Mouse (Mus musculus) spleen, postnatal 14 days (tissue): ENCODE measurements around the gene Adck2.

Source experiments
- DNase-seq, 2 experiments: peaks; one replicate each; pipeline ENCODE4 v3.0.0; 2021 to 2022; ENCODE audit warnings: low spot score in 2 of 2

Adck2 gene

DNA sequence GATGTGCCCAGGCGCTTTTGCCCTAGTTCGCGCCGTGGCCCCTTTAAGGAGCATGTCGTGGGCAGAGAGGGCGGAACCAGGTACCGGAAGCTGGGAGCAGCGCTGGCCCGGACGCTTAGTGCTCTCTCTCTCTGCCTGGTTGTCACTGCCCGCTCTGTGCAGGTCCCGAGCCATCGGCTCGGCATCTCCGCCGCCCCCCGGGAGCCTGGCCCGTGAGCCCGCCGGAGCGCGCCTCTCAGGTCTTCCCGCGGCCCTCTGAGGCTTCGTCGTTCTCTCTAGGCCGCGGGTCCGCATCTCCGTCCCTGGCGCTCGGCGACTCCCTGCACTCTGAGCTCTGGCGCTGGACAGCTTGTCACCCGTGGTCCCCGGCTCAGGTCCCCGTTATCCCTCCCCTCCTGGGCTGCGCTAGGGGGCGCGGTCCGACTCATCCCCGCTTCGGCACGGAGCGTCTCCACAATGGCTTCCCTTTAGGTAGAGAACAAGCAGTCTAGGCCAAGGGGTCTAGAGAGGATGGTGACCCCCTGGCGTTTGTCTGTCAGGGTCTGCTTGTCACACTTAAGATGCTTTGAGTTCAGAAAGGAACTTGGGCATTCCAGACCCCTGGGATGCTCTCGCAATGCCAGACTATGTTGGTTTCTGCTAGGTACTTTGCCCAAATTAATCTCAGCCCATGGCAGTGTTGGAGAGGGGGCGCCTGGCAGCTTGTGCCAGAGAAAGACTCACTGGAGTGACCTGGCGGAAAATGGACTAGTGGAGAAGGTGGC is at the start of gene Adck2:
Gene Adck2 (plus strand): TSS at position 83 of the 764 bp plus-strand sequence.
- peak; percentile 52 to 58 for DNase-seq

DNA sequence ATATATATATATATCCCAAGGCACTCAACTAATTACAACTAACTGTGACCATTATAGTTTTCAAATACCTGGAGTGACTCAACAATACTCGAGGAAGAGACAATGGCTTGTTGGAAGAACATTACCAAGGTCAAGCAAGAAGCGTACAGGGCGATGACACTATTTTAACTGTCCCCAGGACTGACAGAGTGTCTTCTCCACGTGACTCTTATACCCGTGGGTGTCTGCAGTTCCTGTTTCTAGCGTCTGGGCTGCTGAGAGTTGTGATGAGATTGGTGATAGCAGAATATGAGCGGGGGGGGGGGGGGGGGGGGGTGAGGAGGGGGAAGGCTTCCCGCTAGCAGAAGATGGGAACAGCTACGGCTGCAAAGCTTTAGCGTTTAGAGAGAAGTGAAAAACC is 46.9 kb upstream of the Adck2 start:
- no peak for DNase-seq

DNA sequence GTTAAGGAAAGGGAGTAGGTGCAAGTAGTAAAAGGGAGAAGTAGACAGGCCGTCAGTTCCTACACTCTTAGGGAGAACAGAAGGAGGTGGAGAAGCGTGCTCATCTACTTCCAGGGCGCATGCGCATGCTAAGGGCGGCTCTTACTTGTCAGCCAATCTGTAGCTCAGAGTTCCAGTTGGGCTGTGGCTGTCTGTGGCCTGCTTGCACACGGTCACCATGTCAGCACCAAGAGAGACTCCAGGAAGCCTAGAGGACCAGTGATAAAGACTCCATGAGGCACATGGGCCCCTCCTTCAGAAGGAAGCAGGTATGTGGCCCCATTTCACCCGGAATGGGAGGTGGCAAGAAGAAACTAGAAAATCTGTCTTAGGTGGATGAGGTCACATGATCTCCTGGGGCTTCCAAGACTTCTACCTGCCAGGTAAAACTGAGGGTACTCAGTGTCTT is 46.3 kb upstream of the Adck2 start:
- DNase-seq, result no peak

DNA sequence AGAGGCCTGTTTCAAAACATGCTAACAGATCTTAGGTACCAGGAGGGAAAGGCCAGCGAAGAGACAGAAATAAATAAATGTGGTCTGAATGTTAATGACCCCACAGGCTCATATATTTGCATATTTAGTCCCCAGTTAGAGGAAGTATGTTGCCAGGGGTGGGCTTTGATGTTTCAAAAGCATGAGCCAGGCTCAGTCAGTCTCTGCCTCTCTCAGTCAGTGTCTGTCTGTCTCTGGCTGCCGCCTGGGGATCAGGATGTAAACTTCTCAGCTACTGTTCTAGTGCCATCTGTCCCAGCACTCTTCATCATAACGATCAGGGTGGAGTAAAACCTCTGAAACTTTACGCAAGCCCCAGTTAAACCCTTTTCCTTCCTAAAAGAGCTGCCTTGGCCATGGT is 45.9 kb upstream of the Adck2 start:
- DNase-seq, result no peak

GRCm38 (mm10) chr6:39528671-39529535 is 44.8 kb upstream of the Adck2 start:
- DNase-seq, result no peak

- no peak for DNase-seq
Measured at GRCm38 (mm10) chr6:39534944-39535343, 38.7 kb upstream of the Adck2 start.

- DNase-seq, result no peak
Measured at GRCm38 (mm10) chr6:39536621-39537020, 37.1 kb upstream of the Adck2 start.

DNA sequence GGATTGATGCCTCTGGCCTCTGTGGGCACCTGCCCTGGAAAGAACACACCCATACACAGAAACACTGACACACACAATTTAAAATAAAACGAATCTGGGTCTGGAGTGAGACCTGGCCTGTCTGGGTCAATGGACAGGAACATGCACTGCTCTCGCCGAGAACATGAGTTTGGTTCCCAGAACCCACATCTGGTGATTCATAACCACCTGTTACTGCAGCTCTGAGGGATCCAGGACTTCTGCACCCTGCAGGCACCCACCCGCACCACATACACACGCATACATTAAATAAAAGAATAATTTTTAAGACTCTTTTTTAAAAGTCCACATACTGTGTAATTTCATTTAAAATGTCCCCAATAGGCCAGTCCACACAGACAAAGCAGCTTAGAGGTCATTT is 36.4 kb upstream of the Adck2 start:
- no peak for DNase-seq

- no peak for DNase-seq
Measured at GRCm38 (mm10) chr6:39538227-39538626, 35.4 kb upstream of the Adck2 start.

- no peak for DNase-seq
Measured at GRCm38 (mm10) chr6:39539679-39540155, 34.0 kb upstream of the Adck2 start.

DNA sequence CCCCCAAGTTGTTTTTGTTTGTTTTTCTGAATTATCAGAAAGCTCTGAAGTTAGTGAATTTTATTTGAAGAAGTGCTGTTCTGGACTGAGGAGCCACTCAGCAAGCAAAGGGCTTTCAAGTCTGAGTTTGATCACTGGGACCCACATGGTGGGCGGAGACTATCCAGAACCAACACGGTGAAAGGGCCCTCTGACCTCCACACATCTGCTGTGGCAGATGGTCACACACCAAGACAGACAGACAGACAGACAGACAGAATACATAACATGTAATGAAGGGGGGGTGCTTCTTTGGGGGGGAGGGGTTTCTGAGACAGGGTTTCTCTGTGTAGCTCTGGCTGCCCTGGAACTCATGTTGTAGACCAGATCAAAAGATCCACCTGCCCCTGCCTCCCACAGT is 33.1 kb upstream of the Adck2 start:
- no peak for DNase-seq

GRCm38 (mm10) chr6:39542631-39543597 is 30.8 kb upstream of the Adck2 start:
- no peak for DNase-seq

DNA sequence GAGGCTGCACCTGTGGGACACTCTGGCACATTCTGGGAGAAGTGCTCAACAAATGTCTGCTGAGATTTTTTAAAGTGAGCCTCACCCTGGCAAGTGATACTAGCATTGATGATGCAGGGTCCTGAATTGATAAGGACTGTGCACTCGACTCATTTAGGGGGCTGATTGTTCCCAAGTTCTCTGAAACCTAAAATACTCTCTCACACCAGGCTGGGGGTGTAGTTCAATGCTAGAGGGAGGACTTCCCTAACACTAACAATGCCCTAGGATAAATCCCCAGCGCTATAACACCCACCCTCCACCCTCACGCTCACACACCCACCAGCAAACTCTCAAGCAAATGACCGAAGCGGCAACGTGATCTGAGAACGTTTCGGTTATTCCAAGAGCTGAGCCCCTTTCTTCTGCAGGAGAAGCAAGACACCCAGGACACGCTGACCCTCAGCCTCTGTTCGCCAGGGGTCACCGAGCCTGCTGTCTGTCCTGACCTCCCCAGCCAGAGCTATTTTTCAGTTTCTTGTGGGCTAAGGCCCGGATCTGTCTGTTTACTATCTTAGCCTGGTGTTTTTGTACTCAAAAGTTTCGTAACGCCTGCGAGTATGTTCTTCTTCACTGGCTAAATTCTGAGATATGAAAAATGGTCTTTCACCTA is 29.8 kb upstream of the Adck2 start:
- DNase-seq, result no peak

DNA sequence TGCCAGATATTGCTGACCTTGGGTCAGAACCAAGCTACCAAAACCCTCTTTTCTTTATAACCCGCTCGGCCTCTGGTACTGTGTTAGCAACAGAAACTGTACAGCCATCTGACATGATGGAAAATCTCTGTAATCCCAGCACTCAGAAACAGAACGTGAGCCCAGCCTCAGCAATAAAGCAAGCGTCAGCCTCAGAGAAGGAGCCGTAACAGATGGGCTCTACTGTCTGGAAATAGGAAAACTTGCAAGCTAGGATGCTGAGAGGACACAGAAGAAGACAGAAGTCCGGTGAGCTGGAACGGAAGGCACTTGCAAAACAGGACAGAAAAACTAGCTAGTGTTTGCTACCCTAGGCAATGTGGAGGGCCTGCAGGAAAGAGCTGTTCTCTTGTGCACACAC is 28.2 kb upstream of the Adck2 start:
- no peak for DNase-seq

- no peak for DNase-seq
Measured at GRCm38 (mm10) chr6:39548030-39548429, 25.6 kb upstream of the Adck2 start.

DNA sequence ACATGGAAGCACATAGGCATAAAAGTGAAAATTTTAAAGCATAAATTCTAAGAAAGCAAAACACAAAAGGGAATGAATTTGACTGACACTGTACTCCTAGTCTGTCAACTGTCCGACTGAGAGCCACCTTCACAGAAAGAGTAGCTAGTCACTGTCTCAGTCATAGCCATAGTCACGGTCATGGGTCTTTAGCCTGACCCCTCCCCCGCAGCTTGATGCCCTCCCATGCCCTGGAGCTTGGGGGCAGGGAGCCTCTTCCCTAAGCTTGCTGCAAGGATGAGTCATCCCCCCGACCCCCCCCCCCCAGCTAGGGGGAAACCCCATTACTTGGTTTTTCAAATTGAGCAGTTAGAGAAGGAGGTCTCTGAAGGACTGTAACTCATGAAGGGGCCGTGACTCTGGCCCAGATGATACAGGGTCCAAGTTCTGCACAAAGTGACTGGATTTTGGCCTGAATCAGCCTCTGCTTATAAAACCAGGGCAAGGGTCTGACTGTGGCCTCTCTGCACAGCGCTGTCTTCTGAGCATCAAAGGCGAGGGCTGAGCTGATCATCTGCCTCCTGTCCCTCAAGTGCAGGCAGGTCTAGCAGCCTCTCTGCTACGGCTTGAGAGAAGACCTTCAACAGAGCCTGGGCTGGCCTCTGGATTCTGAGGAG is 21.6 kb upstream of the Adck2 start:
- no peak for DNase-seq

GRCm38 (mm10) chr6:39554888-39555647 is 18.6 kb upstream of the Adck2 start:
- no peak for DNase-seq

DNA sequence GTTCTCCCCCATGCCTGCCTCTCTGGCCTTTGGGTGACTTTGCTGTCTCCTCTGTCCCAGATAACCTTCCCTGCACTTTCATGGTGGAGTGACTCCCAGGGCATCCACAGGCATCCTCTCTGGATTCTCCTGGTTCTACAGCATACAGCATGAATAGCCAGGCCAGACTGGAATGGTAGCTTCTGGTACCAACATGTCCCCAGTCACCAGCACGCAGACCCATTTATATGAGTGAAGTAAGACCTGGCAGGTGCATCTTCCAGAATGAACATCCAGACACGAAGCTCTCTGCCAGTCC is 18.1 kb upstream of the Adck2 start:
- DNase-seq, result no peak

- no peak for DNase-seq
Measured at GRCm38 (mm10) chr6:39556900-39557659, 16.6 kb upstream of the Adck2 start.
